Mouse (Mus musculus) heart, adult 8-10 months (tissue): Measurements from ENCODE around the gene Ptprj. TPM values are rescaled to one million over a fixed set of nuclear protein-coding genes. Genes with fewer than 3 reads are reported as not detected.

Source experiments
- DNase-seq: peaks from one replicate; pipeline ENCODE4 v3.0.0; 2022; ENCODE audit warnings: low spot score
- total RNA-seq, 4 experiments: library from RNA; stranded (reverse); gene quantifications; 2 replicates each; pipeline ENCODE4 v1.2.4; 2022

Ptprj gene
- total RNA-seq, 4 experiments from 2014 or later = 6.0 to 7.3 (median 7.0) TPM

- no peak for DNase-seq
Observed at GRCm38 (mm10) chr2:90525807-90526206, 54.6 kb downstream of the Ptprj start.

GRCm38 (mm10) chr2:90522455-90522854 is 58.0 kb downstream of the Ptprj start:
- DNase-seq = no peak

GRCm38 (mm10) chr2:90521909-90522308 is 58.5 kb downstream of the Ptprj start:
- no peak for DNase-seq

DNA sequence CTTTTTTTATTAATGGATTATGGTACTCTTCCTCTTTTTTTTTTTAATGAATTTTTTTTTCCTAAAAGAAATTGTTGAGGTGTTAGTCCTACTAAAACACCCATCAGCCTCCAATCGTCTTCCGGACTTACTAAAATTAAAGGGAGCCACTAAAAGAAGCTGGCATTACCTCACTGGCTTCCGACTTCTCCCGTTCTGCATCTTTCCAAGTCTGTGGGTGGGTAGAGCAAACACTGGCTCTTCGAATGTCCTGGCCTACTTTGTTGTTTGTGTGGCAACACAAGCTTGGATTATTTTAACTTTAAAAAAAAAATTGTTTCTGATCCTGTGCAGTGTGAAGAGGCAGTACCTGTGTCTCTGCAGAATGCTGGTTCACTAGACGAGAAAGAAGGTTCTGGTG is 62.2 kb downstream of the Ptprj start:
- DNase-seq = no peak

- no peak for DNase-seq
Observed at GRCm38 (mm10) chr2:90514969-90515368, 65.5 kb downstream of the Ptprj start.

DNA sequence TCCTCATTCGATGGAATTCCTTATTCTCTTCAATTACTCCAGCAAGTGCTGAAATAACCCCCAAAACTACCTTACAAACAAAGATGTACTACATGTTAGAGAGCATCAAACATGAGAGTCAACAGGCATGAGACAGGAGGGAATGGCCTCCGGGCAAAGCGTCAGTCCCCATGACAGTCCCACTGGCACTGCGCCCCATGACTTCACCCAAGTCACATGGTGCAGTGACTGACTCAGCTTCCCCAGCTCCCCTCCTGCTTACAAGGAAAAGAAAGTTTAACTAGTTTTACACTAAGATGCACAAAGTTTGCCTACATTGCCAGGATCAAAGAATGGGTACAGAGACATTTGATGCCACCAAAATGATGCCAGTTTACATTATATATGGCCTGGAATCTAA is 71.2 kb downstream of the Ptprj start:
- peak; percentile 38 for DNase-seq

- DNase-seq = peak; percentile 56
Observed at GRCm38 (mm10) chr2:90506143-90506542, 74.3 kb downstream of the Ptprj start.

GRCm38 (mm10) chr2:90504731-90505171 is 75.7 kb downstream of the Ptprj start:
- DNase-seq = peak; percentile 82

- DNase-seq = no peak
Observed at GRCm38 (mm10) chr2:90503182-90503833, 77.1 kb downstream of the Ptprj start.

- DNase-seq = no peak
Observed at GRCm38 (mm10) chr2:90502738-90503137, 77.7 kb downstream of the Ptprj start.

DNA sequence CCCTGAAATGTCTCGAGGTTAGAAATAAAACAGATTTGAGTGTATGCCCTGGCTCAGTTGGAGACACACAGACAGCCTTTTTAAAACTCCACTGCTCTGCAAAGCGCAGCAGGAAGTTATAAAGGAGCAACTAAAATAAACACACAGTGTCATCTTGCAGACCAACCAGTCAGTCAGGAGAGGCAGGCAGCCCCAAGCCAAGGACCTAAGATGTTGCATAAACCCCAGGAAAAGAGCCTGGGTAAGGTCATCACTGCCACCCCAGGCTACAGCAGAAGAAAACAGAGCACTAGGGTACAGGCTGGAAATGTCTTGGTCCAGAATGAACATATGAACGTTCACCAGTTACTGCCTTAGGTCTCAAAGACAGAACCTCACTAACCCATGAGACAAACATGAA is 78.7 kb downstream of the Ptprj start:
- no peak for DNase-seq

GRCm38 (mm10) chr2:90500892-90501291 is 79.6 kb downstream of the Ptprj start:
- no peak for DNase-seq

DNA sequence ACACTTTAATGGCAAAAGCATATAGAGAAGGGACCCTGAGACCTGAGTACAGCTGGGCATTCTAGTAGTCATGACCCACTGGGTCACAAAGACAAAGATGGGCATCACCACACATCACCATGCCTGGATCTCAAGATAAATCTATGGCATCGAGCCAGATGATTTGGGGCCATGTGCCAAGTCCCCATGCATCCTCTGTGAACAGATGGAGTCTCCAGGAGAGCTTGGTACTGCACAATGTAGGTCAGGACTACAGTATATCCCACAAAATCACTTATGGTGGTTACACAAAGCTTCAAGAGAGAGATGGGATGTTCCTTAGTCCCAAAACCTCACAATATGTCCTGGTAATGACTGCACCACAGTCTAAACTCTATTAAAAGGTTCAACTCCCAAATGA is 81.4 kb downstream of the Ptprj start:
- no peak for DNase-seq

DNA sequence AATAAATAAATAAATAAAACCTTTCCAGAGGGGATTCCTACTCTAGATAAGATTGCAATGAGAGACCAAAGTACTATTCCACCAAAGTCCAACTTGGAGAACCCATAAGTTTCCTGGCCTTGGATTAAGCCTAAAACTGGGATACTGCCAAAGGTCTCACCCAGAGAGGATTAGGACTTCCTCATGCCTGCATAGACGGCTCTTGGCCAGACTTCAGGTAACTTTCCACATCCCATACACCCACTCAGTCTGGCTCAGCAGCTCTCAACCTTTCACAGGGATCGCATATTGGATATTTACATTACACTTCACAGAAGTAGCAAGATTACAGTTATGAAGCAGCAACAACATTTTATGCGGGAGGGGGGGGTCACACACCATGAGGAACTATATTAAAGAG is 82.9 kb downstream of the Ptprj start:
- DNase-seq = no peak

GRCm38 (mm10) chr2:90496680-90497074 is 83.8 kb downstream of the Ptprj start:
- no peak for DNase-seq

DNA sequence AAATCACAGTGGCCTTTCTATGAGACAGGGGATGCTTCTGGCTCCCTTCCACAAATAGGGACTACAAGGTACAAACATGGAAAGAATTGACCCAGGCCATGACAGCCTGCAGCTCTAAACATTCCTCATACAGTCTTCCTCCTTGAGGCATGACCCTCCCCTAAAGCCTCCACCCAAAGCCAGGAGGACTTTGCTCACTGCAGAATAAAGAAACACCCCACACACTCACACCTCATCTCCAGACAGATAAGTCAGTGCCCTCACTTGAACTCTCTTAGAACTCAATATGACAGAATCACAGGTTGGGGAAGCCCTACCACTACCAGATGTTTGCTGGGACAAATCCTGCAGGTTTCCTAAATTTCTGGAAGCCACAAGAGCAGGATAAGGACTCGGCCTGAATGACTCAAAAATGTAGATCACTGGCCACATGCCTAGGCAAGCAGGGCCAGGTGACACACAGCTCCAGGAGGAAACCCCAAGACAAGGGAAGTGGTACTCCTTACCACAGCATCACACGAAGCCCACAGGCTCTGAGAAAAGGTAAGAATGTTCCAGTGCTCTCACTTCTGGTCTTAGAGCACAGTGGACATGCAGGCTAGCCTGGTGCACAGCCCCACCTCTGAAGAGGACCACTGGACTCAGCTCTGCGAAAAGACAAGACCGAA is 84.3 kb downstream of the Ptprj start:
- DNase-seq = no peak

DNA sequence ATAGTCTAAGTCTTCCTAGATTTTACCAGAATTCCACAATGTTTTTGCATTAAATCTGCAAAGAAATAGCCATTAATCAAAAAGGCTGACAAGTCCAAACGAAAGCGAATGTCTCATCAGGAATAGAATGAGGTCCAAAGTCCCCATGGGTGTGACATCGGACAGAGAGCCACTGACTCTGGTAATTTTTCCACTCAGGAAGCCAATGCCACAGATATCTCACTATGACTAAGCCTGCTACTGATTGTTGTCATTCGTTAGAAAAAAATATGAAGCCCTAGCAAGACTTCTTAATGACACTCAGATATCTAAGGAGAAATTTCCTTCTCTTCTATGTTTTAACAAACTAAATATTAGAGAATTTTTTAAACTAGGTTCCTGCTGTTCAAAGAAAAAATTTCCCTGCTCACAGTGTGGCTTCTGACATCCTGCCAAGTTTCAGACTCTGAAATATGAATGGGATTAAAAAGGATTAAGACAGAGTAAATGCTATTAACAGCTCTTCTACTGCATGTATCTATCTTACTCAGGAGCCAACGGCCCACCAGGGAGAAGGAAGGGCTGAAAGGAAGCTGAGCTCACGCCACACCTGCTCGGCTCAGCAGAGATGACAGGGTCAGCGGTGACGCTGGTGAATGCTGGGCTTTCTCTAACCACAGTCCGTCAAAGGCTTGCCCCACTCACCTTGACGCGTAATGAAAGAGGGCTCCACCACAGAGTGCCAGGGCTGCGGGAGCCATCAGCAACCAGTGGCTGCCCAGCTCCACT is 90.0 kb downstream of the Ptprj start:
- peak; percentile 55 for DNase-seq

DNA sequence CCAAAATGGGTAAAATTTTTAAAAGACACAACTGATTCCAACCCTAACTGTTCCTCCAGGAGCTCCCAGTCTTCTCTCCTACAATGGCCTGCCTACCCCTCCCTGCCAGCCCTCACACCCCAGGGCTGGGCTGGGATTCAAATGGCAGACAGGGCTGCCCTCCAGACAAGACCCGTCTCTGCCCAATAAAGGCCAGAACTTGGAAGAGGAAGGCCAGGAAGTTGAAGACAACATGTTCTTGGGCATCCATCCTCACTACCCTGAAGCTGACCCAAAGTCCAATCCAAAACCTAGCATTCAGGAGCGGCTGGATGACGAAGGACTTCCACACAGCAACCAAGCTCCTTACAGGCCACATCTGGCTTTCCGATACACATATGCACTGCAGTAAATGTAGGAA is 90.6 kb downstream of the Ptprj start:
- no peak for DNase-seq

- no peak for DNase-seq
Observed at GRCm38 (mm10) chr2:90488690-90489590, 91.5 kb downstream of the Ptprj start.

GRCm38 (mm10) chr2:90487471-90488238 is 92.8 kb downstream of the Ptprj start:
- no peak for DNase-seq

DNA sequence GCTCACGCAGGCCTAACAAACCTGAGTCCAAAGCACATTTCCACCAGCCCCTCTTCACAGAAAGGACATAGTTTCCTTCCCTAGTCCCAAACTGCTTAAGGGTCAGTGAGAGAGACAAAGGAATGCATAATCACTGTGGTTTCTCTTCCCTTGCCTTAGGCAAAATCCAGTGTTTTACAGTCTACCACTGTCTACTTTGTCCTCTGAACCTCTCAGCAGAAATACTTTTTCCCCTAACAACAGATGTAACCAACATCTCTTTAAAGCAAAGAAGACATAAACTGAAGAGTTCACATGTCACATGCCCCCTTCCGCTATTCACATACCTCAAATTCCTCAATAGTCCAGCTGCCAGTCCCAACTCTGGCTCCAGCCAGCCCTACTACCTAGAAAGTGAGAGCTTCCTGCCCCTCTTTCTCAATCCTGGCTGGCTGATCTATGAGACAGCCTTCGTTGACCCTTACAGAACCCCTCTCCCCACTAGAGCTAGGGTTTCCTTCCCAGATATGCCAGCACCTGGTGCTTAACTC is 94.2 kb downstream of the Ptprj start:
- DNase-seq = no peak
